Mouse (Mus musculus): Measurements from ENCODE around the gene Tox3.

DNA sequence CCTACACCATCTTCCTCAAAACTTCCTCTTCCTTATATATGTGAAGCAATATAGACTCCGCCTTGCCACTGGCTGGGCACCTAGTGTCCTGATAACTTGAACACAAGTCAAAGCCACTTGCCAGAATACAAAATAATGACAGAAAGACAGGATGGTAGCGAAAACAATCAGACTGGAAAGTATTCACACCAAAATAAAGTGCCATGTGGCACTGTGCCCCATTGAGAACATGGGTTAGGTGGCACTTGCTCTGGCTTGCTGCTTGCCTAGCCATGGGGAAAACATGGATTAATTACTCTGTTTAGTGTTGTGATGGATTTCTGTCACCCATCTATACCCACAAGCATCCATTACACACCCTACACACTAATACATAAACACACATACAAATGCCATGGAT lies 105.8 kb downstream of the Tox3 start:
- TF ChIP-seq CTCF (IDR thresholded peaks at IDR 0.05; ENCODE audit: extremely low read depth, insufficient read depth, low read length) (no peak), POLR2A (IDR thresholded peaks at IDR 0.05; ENCODE audit: extremely low read depth, insufficient read depth, low read length) (no peak)

Data from cortical plate, adult 2 months (tissue).